Mouse (Mus musculus) adrenal gland (tissue): ENCODE measurements at regions not wholly inside any gene's neighbourhood (a gene's known extent, or its start where the extent isn't known, plus 50 kb on each side); places are given as distances from the start of the nearest gene placed in this dataset.

Source experiments
- intact Hi-C: fragments of 180-260 bp; cut with DNase I; formaldehyde crosslinking; loops from one replicate; pipeline ENCODE4 v1.15.1; 2025

- intact Hi-C loops, result no loop called here
These were observed 54.4 kb upstream of the Calcoco1 start for GRCm38 (mm10) chr15:102776218-102776850.

- intact Hi-C loops, result loop anchor here (10.0 kb wide), 1 partner anchor 164 kb away; no protein-coding TSS in a partner anchor
These were observed 58.6 kb upstream of the Calcoco1 start for GRCm38 (mm10) chr15:102780626-102781025.

- intact Hi-C loops, result loop anchor here (10.0 kb wide), 1 partner anchor 162 kb away; no protein-coding TSS in a partner anchor
These were observed 61.2 kb upstream of the Calcoco1 start for GRCm38 (mm10) chr15:102782988-102783799.

- intact Hi-C loops, result loop anchor here (10.0 kb wide), 1 partner anchor 160 kb away; no protein-coding TSS in a partner anchor
These were observed 63.3 kb upstream of the Calcoco1 start for GRCm38 (mm10) chr15:102785055-102785820.

GRCm38 (mm10) chr15:102788846-102789518, 67.0 kb upstream of the Calcoco1 start:
- intact Hi-C loops, result loop anchor here (10.0 kb wide), 1 partner anchor 156 kb away; no protein-coding TSS in a partner anchor

- intact Hi-C loops, result no loop called here
These were observed 75.1 kb upstream of the Calcoco1 start for GRCm38 (mm10) chr15:102797020-102797618.

DNA sequence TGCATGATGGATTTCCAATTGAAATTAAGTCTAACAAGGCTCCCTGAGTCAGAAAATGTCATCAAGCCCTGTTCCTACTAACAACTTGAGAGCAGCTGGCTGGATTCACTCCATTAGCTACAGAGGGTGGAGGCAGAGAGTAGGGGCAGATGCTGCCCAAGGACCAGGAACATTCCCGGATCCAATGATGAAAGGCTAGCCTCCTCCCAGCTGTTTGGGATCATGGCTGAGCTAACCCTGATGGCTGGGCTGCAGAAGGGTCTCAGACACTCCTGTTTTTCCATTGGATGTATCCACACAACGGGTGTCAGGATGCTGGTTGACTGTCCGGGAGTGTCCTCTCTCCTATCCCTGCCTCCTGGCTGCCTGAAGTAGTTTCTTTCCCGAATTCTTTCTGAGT, 78.1 kb upstream of the Calcoco1 start:
- intact Hi-C loops, result no loop called here

DNA sequence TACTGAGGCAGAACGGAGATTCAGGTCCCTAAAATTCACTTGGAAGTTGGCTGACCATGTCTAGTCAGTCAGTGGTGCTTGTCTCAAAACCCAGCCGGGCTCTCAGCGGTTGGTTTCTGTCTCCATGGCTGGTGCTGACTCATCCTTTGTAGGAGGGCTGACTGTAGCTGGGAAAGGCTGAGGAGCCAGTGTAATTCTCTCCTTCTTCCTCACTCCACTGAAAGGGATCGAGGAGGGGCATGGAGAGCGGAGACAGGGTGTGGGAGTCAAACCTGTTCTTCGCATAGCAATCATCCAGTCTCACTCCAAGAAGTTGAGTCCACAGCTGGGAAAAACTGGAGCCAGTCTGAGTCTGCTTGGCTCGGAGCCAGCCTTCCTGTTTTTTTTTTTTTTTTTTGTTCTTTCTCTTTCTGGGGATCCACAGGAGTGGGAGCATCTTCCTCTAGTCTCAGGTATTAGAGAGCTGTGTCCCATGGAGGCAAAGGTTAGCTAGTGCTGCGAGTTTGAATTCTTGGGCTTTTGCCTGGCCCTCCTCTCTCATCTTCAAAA, 80.4 kb upstream of the Calcoco1 start:
- intact Hi-C loops, result no loop called here

DNA sequence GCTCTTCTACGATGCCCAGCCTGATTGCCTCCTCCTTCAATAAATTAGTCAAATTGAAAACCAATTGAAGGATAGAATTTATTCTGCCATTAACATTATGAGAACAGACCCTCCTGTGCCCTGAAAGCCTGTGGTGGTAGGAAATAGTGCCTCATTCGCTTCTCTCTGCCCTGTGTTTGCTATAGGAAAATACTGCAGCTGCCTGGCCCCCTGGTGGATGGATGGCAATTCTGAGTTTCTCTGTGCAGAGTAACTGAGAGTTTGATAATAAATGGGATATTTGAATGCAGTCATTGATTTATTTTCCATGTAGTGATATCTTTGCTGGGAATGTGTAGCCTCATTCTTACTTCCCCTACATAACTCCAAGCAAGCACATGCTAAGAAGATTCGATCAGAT, 85.4 kb upstream of the Calcoco1 start:
- intact Hi-C loops, result no loop called here

GRCm38 (mm10) chr15:102819181-102819580, 97.2 kb upstream of the Calcoco1 start:
- intact Hi-C loops, result no loop called here

DNA sequence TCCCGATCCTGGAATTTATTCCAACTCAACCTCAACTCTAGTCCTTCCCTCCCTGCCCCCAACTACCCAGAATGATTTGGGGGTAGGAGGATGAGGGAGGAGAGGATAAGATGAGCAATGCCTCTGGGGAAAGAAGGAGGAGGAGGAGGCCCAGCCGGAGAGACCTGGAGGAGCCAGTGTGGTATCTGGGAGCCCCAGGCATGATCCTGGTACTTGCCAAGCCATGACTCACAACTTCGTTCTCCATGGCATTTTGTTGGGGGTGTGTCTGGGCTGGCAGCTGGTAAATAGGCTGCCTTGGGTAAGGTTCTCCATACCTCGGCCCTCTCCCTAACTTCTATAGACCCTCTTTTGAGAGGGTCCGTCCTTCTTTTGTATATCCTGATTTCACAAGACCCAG, 81.2 kb upstream of the Hoxc13 start:
- intact Hi-C loops, result no loop called here

DNA sequence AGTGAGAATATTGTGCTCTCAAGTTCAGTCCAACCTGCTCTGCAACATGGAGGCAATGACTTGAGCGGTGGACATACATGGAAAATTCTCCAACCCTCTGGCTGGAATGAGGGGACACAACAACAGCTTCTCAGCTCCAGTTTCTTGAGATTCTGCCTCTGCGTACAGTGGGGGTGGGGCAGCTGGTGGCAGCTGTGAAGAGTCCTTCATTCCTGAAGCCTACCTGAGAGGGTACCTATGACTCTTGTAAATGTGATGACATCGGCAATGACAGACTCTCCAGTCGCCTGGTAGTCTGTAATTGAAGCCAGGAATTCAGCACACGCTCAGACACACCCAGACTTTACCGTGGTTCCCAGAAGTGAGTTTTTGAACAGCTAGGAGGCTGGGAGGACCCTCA, 58.5 kb upstream of the Hoxc13 start:
- intact Hi-C loops, result no loop called here

DNA sequence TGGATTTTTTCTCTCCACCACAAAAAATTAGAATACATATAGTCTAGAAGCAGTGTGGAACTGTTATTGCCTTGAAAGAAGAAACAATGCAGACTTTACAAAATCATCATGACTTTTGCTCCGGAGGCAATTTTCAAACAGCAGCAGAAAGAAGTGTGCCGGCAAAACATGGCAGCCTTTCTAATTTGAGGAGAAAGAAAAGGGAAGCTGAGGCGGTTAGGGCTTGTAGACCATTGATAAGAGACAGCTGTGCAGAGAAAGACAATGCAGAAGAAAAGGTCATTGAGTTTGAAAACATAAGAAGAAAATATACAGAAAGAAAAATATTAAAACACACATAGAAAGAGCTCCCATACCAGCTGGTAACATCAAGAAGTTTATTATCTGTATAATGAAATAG, 54.1 kb upstream of the Hoxc13 start:
- intact Hi-C loops, result no loop called here
